Mouse (Mus musculus) urinary bladder, adult 2 months (tissue): Measurements from ENCODE around the gene Tenm2. TPM values are rescaled to one million over a fixed set of nuclear protein-coding genes. Genes with fewer than 3 reads are reported as not detected.

Experiments used
- DNase-seq: peaks from one replicate; pipeline ENCODE4 v3.0.0; 2022; ENCODE audit warnings: low spot score
- polyA plus RNA-seq: library from polyadenylated mRNA; depleted of rRNA; stranded (reverse); fragments of >200 nt; gene quantifications from 2 replicates; pipeline ENCODE4 v1.2.3, GENCODE M21; 2012

Gene Tenm2
- polyA plus RNA-seq, 1 experiment = 2.2 TPM

GRCm38 (mm10) chr11:37079403-37079802 is 156.4 kb downstream of the Tenm2 start:
- DNase-seq = no peak

DNA sequence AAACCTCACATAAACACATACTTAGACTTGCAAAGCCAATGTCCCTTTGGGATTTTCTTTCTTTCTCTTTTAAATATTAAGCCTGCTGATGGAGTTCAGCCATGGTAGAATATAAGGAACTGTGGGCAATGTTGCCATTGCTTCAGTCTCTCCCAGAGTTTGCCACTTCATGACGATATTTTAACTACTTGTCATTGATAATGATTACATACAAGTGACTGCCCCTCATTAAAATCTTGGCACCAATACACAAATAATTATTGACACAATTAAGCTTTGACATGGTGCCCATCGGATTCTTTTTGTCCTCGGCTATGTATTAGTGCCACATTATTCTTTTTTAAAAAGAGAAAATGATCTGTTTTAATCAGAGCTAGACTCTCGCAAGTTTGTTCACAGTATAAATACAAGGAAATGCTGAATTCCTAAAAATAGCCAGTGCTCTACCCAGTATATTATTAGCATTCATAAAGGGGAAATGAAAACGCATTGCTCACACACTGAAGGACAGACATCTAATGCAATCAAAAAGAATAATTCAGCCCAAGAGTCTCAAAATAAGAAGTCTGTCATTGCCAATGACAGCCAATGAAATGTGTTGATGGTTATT is 158.7 kb downstream of the Tenm2 start:
- no peak for DNase-seq

- no peak for DNase-seq
Measured at GRCm38 (mm10) chr11:37075349-37075748, 160.4 kb downstream of the Tenm2 start.

DNA sequence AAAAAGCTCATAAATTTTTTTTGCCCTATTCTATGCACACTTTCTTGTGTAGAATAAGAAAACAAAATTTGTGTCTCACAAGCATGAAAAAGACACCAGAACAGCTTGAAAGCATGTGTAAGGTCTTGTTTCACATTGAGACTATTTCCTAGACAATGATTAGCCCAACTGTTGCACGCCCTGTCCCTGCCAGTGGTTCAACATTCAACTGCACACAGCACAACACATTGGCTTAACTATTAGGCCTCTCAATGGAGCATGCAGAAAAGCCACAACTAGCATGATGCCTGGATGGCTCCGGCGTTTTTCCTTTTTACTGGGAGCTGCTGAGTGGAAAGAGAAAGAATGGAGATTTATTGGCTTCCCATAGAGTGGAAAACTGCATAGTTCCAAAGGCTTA is 170.3 kb downstream of the Tenm2 start:
- no peak for DNase-seq

GRCm38 (mm10) chr11:37046671-37047070 is 189.1 kb downstream of the Tenm2 start:
- no peak for DNase-seq

DNA sequence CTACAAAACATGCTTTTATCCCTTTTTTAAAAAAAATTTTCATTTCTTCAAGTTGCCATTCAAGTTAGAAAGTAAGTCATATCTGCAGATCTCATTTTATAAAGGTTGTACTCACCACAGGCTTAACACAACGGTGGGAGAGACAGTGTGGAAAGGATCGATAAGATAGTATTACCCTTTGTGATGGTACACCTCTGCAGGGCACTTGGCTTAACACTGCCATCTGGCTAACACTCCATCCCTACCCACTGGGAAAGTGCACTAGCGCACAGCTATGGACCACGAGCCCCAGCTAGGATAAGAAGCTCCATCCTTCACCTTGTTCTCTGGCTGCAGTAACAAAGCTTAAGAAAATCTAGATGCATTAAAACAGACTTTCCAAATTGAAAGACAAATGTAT is 194.5 kb downstream of the Tenm2 start:
- DNase-seq = no peak

DNA sequence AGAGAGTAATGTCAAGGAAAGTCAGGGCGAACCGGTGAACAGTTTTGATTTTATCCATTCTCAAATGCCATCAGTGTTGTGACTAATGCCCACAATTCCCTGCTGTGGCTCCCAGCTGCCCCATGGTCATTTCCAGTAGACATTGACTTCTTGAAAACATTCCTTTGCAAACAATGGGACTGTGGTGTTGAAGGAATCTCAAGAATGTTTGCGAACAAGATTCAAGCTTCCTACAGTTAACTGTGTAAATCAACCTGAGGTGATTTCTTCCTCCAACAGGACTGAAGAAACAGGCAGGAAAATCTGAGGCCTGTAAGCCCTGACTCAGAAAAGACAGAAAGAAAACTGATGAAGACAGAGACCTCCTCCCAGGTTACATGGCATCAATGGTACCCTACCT is 196.5 kb downstream of the Tenm2 start:
- no peak for DNase-seq

DNA sequence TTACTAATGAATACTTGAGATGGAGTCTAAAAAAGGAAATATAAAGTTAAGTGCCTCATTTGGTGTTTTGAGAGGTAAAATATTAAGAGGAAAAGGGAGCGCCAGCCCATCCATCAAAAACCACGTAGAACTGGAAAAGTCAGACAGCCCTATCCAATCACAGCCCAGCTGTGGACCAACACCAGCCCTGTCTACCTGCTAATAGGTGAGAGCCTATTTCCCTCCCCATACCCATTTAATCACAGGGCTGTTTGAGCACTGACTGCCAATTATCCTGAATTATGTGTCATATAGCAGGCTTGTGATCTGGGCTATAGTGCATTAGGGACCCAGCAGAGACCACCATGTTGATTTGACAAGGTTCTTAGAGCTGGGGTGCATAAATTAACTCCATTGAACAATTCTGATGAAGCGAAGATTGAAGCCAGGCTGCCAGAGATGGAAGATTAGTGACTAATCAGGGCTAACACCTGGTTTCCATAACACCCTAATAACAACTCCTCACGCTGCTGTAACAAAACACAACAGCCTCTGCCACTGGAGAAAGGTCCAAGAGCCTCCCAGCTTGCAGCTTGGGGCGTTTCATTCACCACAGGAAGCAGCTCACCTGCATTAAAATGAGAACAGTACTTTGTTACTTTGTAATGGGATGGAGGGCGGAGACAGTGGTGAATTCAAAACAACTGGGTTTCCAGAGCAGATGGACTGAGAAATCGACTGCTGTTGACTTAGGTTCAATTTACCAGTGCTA is 204.3 kb downstream of the Tenm2 start:
- DNase-seq = no peak

DNA sequence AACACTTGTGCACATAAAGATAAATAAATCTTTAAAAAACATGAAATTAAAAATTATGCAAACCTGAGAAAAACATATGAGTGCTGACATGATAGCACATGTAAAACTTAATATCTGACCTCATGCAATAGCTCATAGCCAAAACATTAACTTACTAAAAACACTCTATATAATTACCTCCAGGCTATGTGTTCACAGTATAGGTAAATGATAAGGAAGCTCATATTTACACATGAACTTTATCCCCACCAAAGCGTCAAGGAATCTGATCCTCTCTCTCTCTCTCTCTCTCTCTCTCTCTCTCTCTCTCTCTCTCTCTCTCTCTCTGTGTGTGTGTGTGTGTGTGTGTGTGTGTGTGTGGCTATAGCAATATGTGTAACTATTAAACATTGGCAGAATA is 223.9 kb downstream of the Tenm2 start:
- no peak for DNase-seq

- no peak for DNase-seq
Measured at GRCm38 (mm10) chr11:37009243-37009642, 226.5 kb downstream of the Tenm2 start.

DNA sequence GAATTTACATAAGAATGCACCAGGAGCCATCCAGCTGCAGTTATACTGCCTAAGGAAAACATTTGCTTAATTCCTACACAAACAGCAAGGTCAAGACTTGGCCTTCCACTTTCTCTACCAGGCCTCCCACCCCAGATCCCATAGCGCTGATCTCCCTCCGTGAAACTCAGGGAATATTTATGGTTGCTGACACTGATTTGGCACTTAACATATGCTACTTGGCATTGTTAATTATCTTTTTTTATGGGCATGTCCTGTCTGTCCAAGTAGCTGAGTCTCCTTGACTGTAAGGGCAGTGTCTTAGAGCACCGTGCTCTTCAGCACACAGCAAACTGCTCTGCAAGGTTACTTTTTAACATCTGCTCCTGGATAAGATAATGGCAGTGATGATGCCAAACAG is 238.1 kb downstream of the Tenm2 start:
- DNase-seq = no peak

DNA sequence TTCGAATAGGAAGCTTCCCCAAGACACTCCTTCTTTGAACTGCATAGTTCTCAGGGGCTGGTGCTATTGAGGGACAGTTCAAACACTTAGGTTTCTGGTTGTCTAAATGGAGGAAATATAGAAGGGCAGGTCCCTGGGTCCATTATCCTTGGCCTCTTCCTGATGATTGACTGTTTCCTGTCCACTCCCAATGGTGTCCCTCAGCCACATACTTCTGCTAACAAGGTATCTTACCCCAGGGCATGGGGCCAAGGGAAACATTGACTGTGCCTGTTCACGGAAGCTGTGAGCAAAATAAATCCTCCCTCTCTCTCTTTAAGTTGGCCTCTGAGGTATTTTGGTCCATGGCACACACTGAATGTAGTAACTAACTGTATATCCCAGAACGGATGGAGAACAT is 244.9 kb downstream of the Tenm2 start:
- DNase-seq = no peak

- no peak for DNase-seq
Measured at GRCm38 (mm10) chr11:36988776-36989565, 246.8 kb downstream of the Tenm2 start.

DNA sequence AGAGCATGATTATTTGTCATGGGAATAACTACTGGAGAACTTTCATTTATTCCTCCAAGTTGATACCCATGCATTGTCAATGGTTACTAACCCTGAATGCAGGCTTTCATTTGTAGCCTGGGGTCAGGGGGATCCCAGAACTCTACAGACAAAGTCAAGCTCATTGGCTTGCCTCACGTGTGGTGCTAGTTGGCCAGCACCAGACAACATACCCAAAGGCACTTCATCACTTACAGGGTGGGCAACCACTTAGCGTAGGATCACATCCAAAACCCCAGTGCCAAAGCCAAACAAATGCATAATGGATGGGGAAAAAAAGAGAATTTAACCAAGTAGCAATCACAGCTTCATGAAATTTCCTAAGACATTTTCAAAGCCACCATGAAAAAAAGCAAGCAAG is 261.6 kb downstream of the Tenm2 start:
- no peak for DNase-seq

DNA sequence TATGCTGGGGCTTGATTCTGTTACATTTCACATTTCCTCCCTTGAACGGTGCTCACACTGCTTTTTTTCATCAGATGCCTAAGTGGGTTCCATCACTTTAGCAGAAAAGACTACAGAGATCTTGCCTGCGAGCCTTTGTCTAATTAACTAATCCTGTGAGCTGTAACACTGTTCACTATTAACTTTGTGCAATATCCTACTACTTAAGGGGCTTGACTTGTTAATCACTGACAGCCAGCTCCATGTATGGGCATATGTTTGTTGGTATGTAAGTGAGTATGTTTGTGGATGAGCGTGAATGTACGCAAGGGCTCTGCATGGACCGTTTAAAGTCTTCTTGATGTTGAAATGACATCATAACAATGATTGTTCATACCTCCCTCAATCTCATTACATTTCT is 277.7 kb downstream of the Tenm2 start:
- no peak for DNase-seq

GRCm38 (mm10) chr11:36941429-36941828 is 294.3 kb downstream of the Tenm2 start:
- no peak for DNase-seq

DNA sequence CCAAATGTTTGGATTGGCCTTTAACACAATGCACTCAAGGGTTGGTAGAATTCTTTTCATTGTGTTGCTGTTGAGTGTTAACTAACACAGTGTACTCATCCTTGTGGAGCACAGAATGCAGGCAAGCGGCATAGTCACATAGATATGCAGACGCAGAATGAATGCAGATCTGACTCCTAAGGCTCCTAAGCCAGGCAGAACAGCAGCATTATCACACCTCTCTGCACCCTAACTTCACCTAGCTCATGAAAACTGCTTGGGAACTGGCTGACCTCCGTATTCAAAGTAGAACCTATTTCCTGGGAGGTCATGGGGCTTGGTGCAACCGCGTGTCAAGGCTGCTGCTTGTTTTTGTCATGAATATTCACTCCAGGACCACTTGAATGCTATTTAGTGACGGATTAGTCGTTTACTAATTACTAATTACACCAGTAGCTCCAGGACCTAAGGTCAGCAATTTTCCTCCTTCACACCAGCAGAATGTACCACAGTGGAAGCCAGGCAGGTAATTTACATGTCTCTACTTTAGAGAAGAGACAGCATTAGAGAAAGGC is 295.1 kb downstream of the Tenm2 start:
- DNase-seq = no peak

- no peak for DNase-seq
Measured at GRCm38 (mm10) chr11:36929817-36930216, 305.9 kb downstream of the Tenm2 start.

GRCm38 (mm10) chr11:36926705-36927406 is 308.9 kb downstream of the Tenm2 start:
- no peak for DNase-seq

GRCm38 (mm10) chr11:36919301-36919700 is 316.5 kb downstream of the Tenm2 start:
- DNase-seq = no peak

DNA sequence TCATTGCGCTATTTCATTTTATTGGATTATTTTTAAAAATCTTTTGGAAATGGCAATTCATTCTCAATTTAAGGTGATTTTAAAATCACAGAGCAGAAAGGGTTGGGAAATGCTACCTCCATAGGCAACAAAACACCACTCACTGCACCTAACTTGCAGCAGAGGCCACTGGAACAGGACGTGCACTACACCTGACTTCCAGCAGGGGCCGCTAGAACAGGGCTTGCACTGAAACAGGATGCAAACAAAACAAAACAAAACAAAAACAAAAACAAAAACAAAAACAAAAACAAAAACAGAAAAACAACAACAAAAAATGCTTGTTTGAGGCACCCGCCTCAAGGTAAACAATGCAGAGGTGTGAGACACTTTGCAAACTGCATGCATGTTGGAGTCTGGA is 324.4 kb downstream of the Tenm2 start:
- DNase-seq = no peak

DNA sequence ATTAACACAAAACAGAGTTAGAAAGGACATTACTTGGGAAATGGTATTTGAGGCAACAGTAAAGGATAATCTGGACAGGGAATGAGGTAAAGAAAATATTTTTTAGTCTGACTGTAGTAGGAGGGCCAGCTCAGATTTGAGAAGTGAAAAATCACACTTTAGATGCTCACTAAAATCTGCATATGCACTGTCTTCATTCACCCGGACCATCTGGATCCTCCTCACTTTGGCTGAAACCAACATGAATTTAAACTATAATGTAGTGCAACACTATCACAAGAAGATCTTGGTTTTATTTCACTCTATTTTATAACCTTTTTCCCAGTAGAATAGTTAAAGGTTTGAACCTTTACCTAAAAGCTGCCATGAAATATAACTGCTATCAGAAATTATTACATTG is 326.7 kb downstream of the Tenm2 start:
- DNase-seq = no peak
